ENCODE assay signal across 9 mouse cellular contexts in the genomic region with DNA sequence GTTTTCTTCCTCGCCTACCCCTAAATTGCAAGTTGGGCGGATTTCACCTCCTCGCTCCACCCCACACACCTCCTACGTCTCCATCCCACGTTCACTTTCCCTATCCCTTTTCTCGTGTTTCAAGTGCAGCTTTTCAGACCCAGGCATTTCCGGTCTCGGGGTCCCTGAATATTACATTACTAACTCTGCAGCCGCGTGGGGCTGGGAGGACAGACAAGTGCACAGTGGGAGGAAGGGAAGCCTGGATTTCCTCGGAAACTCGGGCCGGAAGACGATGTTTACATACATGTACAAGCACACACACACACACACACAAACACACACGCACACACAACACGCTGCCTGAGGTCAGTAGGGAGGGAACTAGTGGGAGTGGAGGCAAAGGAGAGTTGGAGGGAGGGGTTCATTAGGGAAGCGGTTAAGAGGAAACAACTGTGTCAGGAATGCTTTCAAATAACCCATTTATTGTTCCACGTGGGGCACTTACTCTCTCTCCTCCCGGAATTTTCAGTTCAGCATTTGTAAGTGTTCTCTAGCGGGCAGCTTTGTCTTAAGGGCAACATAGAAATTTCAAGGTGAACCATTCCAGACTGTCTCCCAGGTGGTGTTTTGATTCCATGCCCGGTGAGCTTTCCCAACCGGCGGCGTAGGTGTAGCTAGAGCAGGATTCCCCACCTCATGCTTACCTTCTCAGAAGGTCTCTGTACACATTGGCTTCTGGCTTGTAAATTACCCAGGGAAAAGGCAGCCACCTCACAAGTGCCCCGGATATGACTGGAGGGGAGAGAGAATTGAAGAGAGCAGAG. TPM values are rescaled to one million over a fixed set of nuclear protein-coding genes. Genes with fewer than 3 reads are reported as not detected.
DNase-seq lines count a peak whose midpoint lies in the region; ATAC-seq and TF ChIP-seq lines count a peak whose summit lies in the region.
"Had no signal": no experiment of that assay in that cellular context is flagged by ENCODE, and none has a peak within 500 bp of the region (broad histone marks: within the 10 kb centered on the region; RNA-seq: fewer than 3 reads in every experiment).

No protein-coding gene starts in this region.

- no peak overlapping the region for H3K27ac ChIP-seq in CH12.LX (ENCODE audit: insufficient read depth, low read depth)
- H3K27ac ChIP-seq in embryonic facial prominence, embryonic 13.5 days, result peak overlapping the region; percentile 89
- H3K27ac ChIP-seq in limb, embryonic 11.5 days (replicated peaks; ENCODE audit: low read depth, low read length), result peak overlapping the region; percentile 89
- H3K27ac ChIP-seq in midbrain, embryonic 10.5 days (replicated peaks), result peak overlapping the region; percentile 90

- peaks cover 17% of the 10 kb centered on the region for H3K79me2 ChIP-seq in CH12.LX (replicated peaks; ENCODE audit: control insufficient read depth, extremely low read depth, insufficient read depth, poor library complexity, severe bottlenecking)

- TF ChIP-seq RAD21 in CH12.LX (IDR thresholded peaks at IDR 0.05; ENCODE audit: low read depth, low read length), result no peak

- no peak for TF ChIP-seq CTCF in CH12.LX (conservative IDR thresholded peaks at IDR 0.05 in 1 of 2, IDR thresholded peaks at IDR 0.05 in 1 of 2; ENCODE audit: low read depth in 2 of 2, low read length in 2 of 2)

- TF ChIP-seq POLR2A in CH12.LX (IDR thresholded peaks at IDR 0.05; ENCODE audit: low read depth, low read length), result no peak

- no peak for ATAC-seq in embryonic facial prominence, embryonic 13.5 days (ENCODE audit: insufficient number of reproducible peaks, insufficient read depth, low FRiP score, low TSS enrichment, low read depth)
- no peak for ATAC-seq in limb, embryonic 11.5 days (ENCODE audit: insufficient number of reproducible peaks, low FRiP score, low TSS enrichment, low read depth)
- no peak for ATAC-seq in erythroid progenitor cell, adult 5-6 weeks (replicated peaks; ENCODE audit: low FRiP score, poor library complexity, severe bottlenecking)

- no peaks in the 10 kb centered on the region for H3K9me3 ChIP-seq in CH12.LX (replicated peaks; ENCODE audit: low read length)
- no peaks in the 10 kb centered on the region for H3K9me3 ChIP-seq in embryonic facial prominence, embryonic 13.5 days
- H3K9me3 ChIP-seq in limb, embryonic 11.5 days (ENCODE audit: control insufficient read depth, low read length), result no peaks in the 10 kb centered on the region
- no peaks in the 10 kb centered on the region for H3K9me3 ChIP-seq in midbrain, embryonic 10.5 days (replicated peaks)

- 0 out of 2 replicates have a peak, but pooled peaks have one; percentile 36 for TF ChIP-seq EP300 in CH12.LX (IDR thresholded peaks at IDR 0.05; ENCODE audit: low read length)

- H3K4me2 ChIP-seq in CH12.LX (ENCODE audit: insufficient read depth, low read depth, poor library complexity, severe bottlenecking), result peak overlapping the region; percentile 75
- H3K4me2 ChIP-seq in embryonic facial prominence, embryonic 13.5 days, result peak overlapping the region; percentile 85
- peak overlapping the region; percentile 87 for H3K4me2 ChIP-seq in limb, embryonic 11.5 days (ENCODE audit: low read depth, severe bottlenecking)

- peaks cover 8 to 56% of the 10 kb centered on the region in 2 experiments; a peak in 3 of 4 replicates for H3K4me1 ChIP-seq in CH12.LX (ENCODE audit: control insufficient read depth in 1 of 2, insufficient read depth in 2 of 2)
- peaks cover 23% of the 10 kb centered on the region for H3K4me1 ChIP-seq in embryonic facial prominence, embryonic 13.5 days
- peaks cover 30% of the 10 kb centered on the region for H3K4me1 ChIP-seq in limb, embryonic 11.5 days (ENCODE audit: control insufficient read depth, insufficient read depth, low read length)
- peaks cover 44% of the 10 kb centered on the region for H3K4me1 ChIP-seq in midbrain, embryonic 10.5 days

- WGBS in embryonic facial prominence, embryonic 13.5 days, result under 1% methylated on average over 25 of the region's 25 CpGs
- WGBS in limb, embryonic 11.5 days, result under 1% methylated on average over 25 of the region's 25 CpGs
- WGBS in midbrain, embryonic 10.5 days, result 4% methylated on average over 25 of the region's 25 CpGs

- peaks cover 3 to 36% of the 10 kb centered on the region in 2 experiments for H3K36me3 ChIP-seq in CH12.LX (replicated peaks in 1 of 2; ENCODE audit: control insufficient read depth in 1 of 2, insufficient read depth in 1 of 2, low read length in 1 of 2)
- peaks cover 13% of the 10 kb centered on the region for H3K36me3 ChIP-seq in embryonic facial prominence, embryonic 13.5 days
- H3K36me3 ChIP-seq in limb, embryonic 11.5 days (ENCODE audit: control insufficient read depth, insufficient read depth, low read length), result peaks cover 2% of the 10 kb centered on the region; the same call in 1 of the 2 replicates
- H3K36me3 ChIP-seq in midbrain, embryonic 10.5 days, result peaks cover 8% of the 10 kb centered on the region

- in situ Hi-C loops in CH12.LX (cut with MboI; ENCODE audit: low pct_ligation_motif_present, low pct_unique_long_range_greater_than_20kb, low sequenced_read_pairs), result loop anchor here (5.0 kb wide), 1 partner anchor 36 kb away; a partner anchor contains a TSS

- no peaks in the 10 kb centered on the region for H3K27me3 ChIP-seq in CH12.LX (replicated peaks)
- no peaks in the 10 kb centered on the region for H3K27me3 ChIP-seq in embryonic facial prominence, embryonic 13.5 days
- no peaks in the 10 kb centered on the region for H3K27me3 ChIP-seq in limb, embryonic 11.5 days (ENCODE audit: control insufficient read depth, insufficient read depth, low read length)
- H3K27me3 ChIP-seq in midbrain, embryonic 10.5 days (ENCODE audit: low read depth, poor library complexity, severe bottlenecking), result no peaks in the 10 kb centered on the region

- peak overlapping the region; percentile 82 to 97 (median 91) for H3K4me3 ChIP-seq in CH12.LX (replicated peaks in 1 of 3; ENCODE audit: low read depth in 2 of 3, low read length in 2 of 3, poor library complexity in 1 of 3)
- peak overlapping the region; percentile 93 for H3K4me3 ChIP-seq in embryonic facial prominence, embryonic 13.5 days
- peak overlapping the region; percentile 93 for H3K4me3 ChIP-seq in limb, embryonic 11.5 days (ENCODE audit: low read depth, low read length)
- peak overlapping the region; percentile 70 for H3K4me3 ChIP-seq in midbrain, embryonic 10.5 days

- H3K9ac ChIP-seq in CH12.LX (ENCODE audit: insufficient read depth, low read depth), result peak overlapping the region; percentile 78
- H3K9ac ChIP-seq in embryonic facial prominence, embryonic 13.5 days, result peak overlapping the region; percentile 87
- peak overlapping the region; percentile 85 for H3K9ac ChIP-seq in limb, embryonic 11.5 days (ENCODE audit: low read length)

- dilution Hi-C loops in CH12.LX (cut with MboI; ENCODE audit: extremely low pct_ligation_motif_present, extremely low pct_unique_long_range_greater_than_20kb, low sequenced_read_pairs), result no loop called here

- DNase-seq in 416B (ENCODE audit: low read depth) (peak; percentile 45), CH12.LX (ENCODE audit: extremely low read depth) (peak; percentile 37)
- peak; percentile 46 for DNase-seq in heart, postnatal 4 days
- DNase-seq in limb, embryonic 11.5 days (ENCODE audit: low spot score), result peak; percentile 69
- DNase-seq in midbrain, embryonic 10.5 days (ENCODE audit: low spot score), result peak; percentile 42
- peak; percentile 28 to 54 for DNase-seq in thymus, adult 18-20 months

RNA-seq across cellular contexts. Expression of a gene that starts 1.0 kb away (rescaled TPM):
- total RNA-seq in CH12.LX (2012; rRNA removed), result 24.3 and 31.2 TPM in 2 replicates
- 11.6 and 15.0 TPM in 2 replicates for total RNA-seq in CH12.LX (2014; rRNA removed)
- 79.8 and 82.8 TPM in 2 replicates for polyA plus RNA-seq in CH12.LX (2012; ENCODE audit: insufficient read length, low read depth)
- 14.6 and 16.5 TPM in 2 replicates for polyA plus RNA-seq in embryonic facial prominence, embryonic 13.5 days (2015; fragmentation: Nextera tagmentation; extraction: Ambion mirVana)
- total RNA-seq in heart, postnatal 4 days (2021), result 10 to 100 TPM; 38.2 to 42.5 TPM
- 21.2 and 22.7 TPM in 2 replicates for polyA plus RNA-seq in limb, embryonic 11.5 days (2014; fragmentation: Nextera tagmentation; extraction: Ambion mirVana)
- polyA plus RNA-seq in midbrain, embryonic 10.5 days (2016; fragmentation: Nextera tagmentation; extraction: Ambion mirVana), result 10.3 and 12.6 TPM in 2 replicates
- total RNA-seq in erythroid progenitor cell, adult 5-6 weeks (2015; ENCODE audit: low replicate concordance), result 4.6 and 6.8 TPM in 2 replicates
- 2.8 and 4.5 TPM in 2 replicates for total RNA-seq in erythroid progenitor cell, adult 5-6 weeks (2017; ENCODE audit: low replicate concordance)

RNA-seq across cellular contexts. Expression of a gene that starts 23.8 kb away (rescaled TPM):
- total RNA-seq in CH12.LX (2012; rRNA removed) (4.0 and 4.8 TPM in 2 replicates), CH12.LX (2014; rRNA removed) (3.1 and 3.4 TPM in 2 replicates)
- polyA plus RNA-seq in CH12.LX (2012; ENCODE audit: insufficient read length, low read depth), result 6.6 and 6.7 TPM in 2 replicates
- 5.3 and 6.5 TPM in 2 replicates for polyA plus RNA-seq in embryonic facial prominence, embryonic 13.5 days (2015; fragmentation: Nextera tagmentation; extraction: Ambion mirVana)
- 1 to 10 TPM; 8.3 to 9.3 TPM for total RNA-seq in heart, postnatal 4 days (2021)
- polyA plus RNA-seq in limb, embryonic 11.5 days (2014; fragmentation: Nextera tagmentation; extraction: Ambion mirVana), result 2.4 and 3.9 TPM in 2 replicates
- 3.5 and 4.1 TPM in 2 replicates for polyA plus RNA-seq in midbrain, embryonic 10.5 days (2016; fragmentation: Nextera tagmentation; extraction: Ambion mirVana)
- total RNA-seq in erythroid progenitor cell, adult 5-6 weeks (2015; ENCODE audit: low replicate concordance), result not detected in 2 replicates
- 0.23 and 0.64 TPM in 2 replicates for total RNA-seq in erythroid progenitor cell, adult 5-6 weeks (2017; ENCODE audit: low replicate concordance)

RNA-seq across cellular contexts. Expression of a gene that starts 30.9 kb away (rescaled TPM):
- total RNA-seq in CH12.LX (2012; rRNA removed), result not detected in 2 replicates
- not detected in 2 replicates for total RNA-seq in CH12.LX (2014; rRNA removed)
- polyA plus RNA-seq in CH12.LX (2012; ENCODE audit: insufficient read length, low read depth), result not detected in 2 replicates
- polyA plus RNA-seq in embryonic facial prominence, embryonic 13.5 days (2015; fragmentation: Nextera tagmentation; extraction: Ambion mirVana), result not detected in 2 replicates
- total RNA-seq in heart, postnatal 4 days (2021), result not detected
- not detected in 2 replicates for polyA plus RNA-seq in limb, embryonic 11.5 days (2014; fragmentation: Nextera tagmentation; extraction: Ambion mirVana)
- polyA plus RNA-seq in midbrain, embryonic 10.5 days (2016; fragmentation: Nextera tagmentation; extraction: Ambion mirVana), result not detected in 2 replicates
- not detected in 2 replicates for total RNA-seq in erythroid progenitor cell, adult 5-6 weeks (2015; ENCODE audit: low replicate concordance)
- total RNA-seq in erythroid progenitor cell, adult 5-6 weeks (2017; ENCODE audit: low replicate concordance), result not detected in 2 replicates
- total RNA-seq: left cerebral cortex, adult 18-20 months had no signal

RNA-seq across cellular contexts. Expression of a gene that starts 38.5 kb away (rescaled TPM):
- total RNA-seq in CH12.LX (2012; rRNA removed) (921 and 922 TPM in 2 replicates), CH12.LX (2014; rRNA removed) (749 and 831 TPM in 2 replicates)
- polyA plus RNA-seq in CH12.LX (2012; ENCODE audit: insufficient read length, low read depth), result 779 and 831 TPM in 2 replicates
- 837 and 839 TPM in 2 replicates for polyA plus RNA-seq in embryonic facial prominence, embryonic 13.5 days (2015; fragmentation: Nextera tagmentation; extraction: Ambion mirVana)
- 100 to 1,000 TPM; 296 TPM for total RNA-seq in heart, postnatal 4 days (2021)
- 964 and 999 TPM in 2 replicates for polyA plus RNA-seq in limb, embryonic 11.5 days (2014; fragmentation: Nextera tagmentation; extraction: Ambion mirVana)
- polyA plus RNA-seq in midbrain, embryonic 10.5 days (2016; fragmentation: Nextera tagmentation; extraction: Ambion mirVana), result 1,085 and 1,129 TPM in 2 replicates
- total RNA-seq in erythroid progenitor cell, adult 5-6 weeks (2015; ENCODE audit: low replicate concordance), result 40.2 and 49.0 TPM in 2 replicates
- 52.0 and 74.6 TPM in 2 replicates for total RNA-seq in erythroid progenitor cell, adult 5-6 weeks (2017; ENCODE audit: low replicate concordance)

RNA-seq across cellular contexts. Expression of a gene that starts 44.7 kb away (rescaled TPM):
- total RNA-seq in CH12.LX (2012; rRNA removed) (not detected in 2 replicates), CH12.LX (2014; rRNA removed) (not detected in 2 replicates)
- 0.19 TPM in 1 of 2 replicates, not detected in the other for polyA plus RNA-seq in CH12.LX (2012; ENCODE audit: insufficient read length, low read depth)
- polyA plus RNA-seq in embryonic facial prominence, embryonic 13.5 days (2015; fragmentation: Nextera tagmentation; extraction: Ambion mirVana), result 0.45 TPM in 1 of 2 replicates, not detected in the other
- total RNA-seq in heart, postnatal 4 days (2021), result not detected
- 0.39 and 0.50 TPM in 2 replicates for polyA plus RNA-seq in limb, embryonic 11.5 days (2014; fragmentation: Nextera tagmentation; extraction: Ambion mirVana)
- polyA plus RNA-seq in midbrain, embryonic 10.5 days (2016; fragmentation: Nextera tagmentation; extraction: Ambion mirVana), result 0.15 and 0.25 TPM in 2 replicates
- not detected in 2 replicates for total RNA-seq in erythroid progenitor cell, adult 5-6 weeks (2015; ENCODE audit: low replicate concordance)
- total RNA-seq in erythroid progenitor cell, adult 5-6 weeks (2017; ENCODE audit: low replicate concordance), result not detected in 2 replicates
- total RNA-seq: left cerebral cortex, adult 18-20 months had no signal
